Mouse (Mus musculus) bone marrow macrophage, adult 2 months (primary cell): ENCODE measurements around the gene Ppa1. TPM values are rescaled to one million over a fixed set of nuclear protein-coding genes. Genes with fewer than 3 reads are reported as not detected.

Experiments used
- H3K27ac ChIP-seq: 2 replicates; pipeline ENCODE4 v1.5.1; 2012; ENCODE audit warnings: low read depth, low read length; ENCODE audit not compliant: insufficient read depth
- H3K4me1 ChIP-seq: 2 replicates; pipeline ENCODE4 v1.6.1; 2012; ENCODE audit warnings: low read length; ENCODE audit not compliant: control insufficient read depth, insufficient read depth
- H3K4me3 ChIP-seq: 2 replicates; pipeline ENCODE4 v1.5.1; 2012; ENCODE audit warnings: mild to moderate bottlenecking, low read length, moderate library complexity; ENCODE audit not compliant: insufficient read depth
- CTCF ChIP-seq: IDR thresholded peaks from 2 replicates; pipeline ENCODE4 v1.5.1; 2012; ENCODE audit warnings: low read depth, mild to moderate bottlenecking, low read length, moderate library complexity
- POLR2A ChIP-seq: IDR thresholded peaks from 2 replicates; pipeline ENCODE4 v1.6.1; 2012; ENCODE audit warnings: mild to moderate bottlenecking, low read depth, low read length, borderline replicate concordance
- polyA plus RNA-seq: library from polyadenylated mRNA; stranded (reverse); fragments of >200 nt; gene quantifications from 2 replicates; pipeline ENCODE4 v1.2.4, GENCODE M21; 2012; ENCODE audit not compliant: missing spikeins, insufficient read depth, insufficient read length

The Ppa1 gene
- polyA plus RNA-seq, 1 experiment = 6.5 TPM

- peak overlapping the region; percentile 81 for H3K4me3 ChIP-seq
Observed at GRCm38 (mm10) chr10:61715996-61716864, 67.9 kb downstream of the Ppa1 start.

DNA sequence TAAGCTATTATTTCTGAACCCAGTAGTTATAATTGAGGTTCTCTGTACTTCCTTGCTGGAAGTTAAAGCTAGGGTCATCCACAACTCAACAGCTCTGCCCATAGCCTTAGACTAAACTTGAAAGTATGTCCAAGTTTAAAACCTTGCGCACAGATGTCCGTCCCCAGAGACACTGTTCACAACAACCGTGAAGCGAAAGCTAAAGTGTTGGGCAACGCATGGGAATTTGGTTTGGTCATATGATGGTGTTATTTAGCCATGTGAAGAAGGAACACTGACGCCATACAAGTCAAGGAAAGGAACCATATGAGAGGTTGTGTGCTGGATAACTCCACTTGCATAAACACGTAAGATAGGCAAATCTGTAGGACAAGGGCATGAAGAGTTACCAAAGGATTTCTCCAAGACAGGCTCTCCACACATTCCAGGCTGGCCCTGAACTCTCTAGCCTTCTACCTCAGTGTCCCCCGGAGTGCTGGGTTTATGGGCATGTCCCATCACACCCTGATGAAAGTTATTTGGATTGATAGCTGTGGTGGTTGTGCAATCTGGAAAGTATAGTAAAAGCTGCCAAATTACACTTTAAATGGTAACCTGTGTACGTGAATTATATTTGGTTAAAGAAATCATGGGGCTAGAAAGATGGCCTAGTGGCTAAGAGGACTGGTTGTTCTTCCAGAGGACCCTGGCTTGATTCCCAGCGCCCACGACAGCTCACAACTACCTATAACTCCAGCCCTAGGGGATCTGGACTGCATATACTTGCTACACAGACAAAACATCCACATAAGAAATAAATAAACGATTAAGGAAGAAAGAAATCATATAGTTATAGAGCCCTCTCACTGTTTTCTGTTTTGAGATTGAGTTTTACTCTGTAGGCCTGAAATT is 69.3 kb downstream of the Ppa1 start:
- TF ChIP-seq POLR2A (no peak), CTCF (no peak)
- H3K4me3 ChIP-seq = no peak overlapping the region
- peaks cover 32% of the 10 kb centered on the region for H3K4me1 ChIP-seq
- no peak overlapping the region for H3K27ac ChIP-seq

More at GRCm38 (mm10) chr10:61715996-61716864, 67.9 kb downstream of the Ppa1 start:
- peaks cover 26% of the 10 kb centered on the region for H3K4me1 ChIP-seq
- TF ChIP-seq POLR2A = no peak
- TF ChIP-seq CTCF = no peak
- peak overlapping the region; percentile 8; the same call in 1 of the 2 replicates for H3K27ac ChIP-seq

DNA sequence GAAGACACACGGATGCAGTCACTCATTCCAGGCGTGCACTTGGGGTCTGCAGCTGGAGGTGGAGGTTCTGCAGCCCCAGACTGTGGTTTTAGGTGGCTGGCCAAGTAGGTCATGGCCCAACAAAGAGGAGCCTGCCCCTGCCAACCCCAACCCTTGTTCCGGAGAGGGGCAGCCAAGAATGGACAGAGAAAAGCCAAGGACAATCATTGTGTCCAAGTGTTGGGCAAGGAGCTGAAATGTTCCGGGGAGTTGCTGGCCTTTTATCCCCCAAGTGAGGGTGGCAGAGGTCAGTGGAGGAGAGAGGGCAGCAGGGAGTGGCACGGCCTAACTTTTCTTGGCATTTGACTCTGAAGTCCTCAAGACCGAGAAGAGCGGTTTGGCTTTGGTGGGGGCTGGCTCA is 72.0 kb downstream of the Ppa1 start:
- Histone ChIP-seq H3K4me3 (no peak overlapping the region), H3K27ac (no peak overlapping the region), H3K4me1 (peaks cover 21% of the 10 kb centered on the region)
- TF ChIP-seq CTCF = no peak
- TF ChIP-seq POLR2A = no peak

DNA sequence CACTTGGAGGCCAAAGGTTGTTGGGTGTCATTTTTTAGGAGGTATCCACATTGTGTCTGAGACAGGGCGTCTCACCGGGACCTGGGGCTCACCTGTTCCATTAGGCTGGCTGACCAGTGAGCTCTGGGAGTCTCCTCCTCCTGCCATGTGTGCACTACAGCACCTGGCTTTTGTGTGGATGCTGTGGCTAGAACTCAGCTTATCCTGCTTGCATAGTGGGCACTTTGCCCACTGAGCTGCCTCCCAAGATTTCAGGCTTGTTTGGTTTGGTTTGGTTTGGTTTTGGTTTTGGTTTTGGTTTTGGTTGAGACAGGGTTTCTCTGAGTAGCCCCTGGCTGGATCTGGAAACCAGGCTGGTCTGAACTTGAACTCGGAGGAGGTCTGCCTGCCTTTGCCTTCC is 73.9 kb downstream of the Ppa1 start:
- no peak overlapping the region for H3K27ac ChIP-seq
- H3K4me1 ChIP-seq = peaks cover 8% of the 10 kb centered on the region
- TF ChIP-seq CTCF (no peak), POLR2A (no peak)
- H3K4me3 ChIP-seq = no peak overlapping the region

DNA sequence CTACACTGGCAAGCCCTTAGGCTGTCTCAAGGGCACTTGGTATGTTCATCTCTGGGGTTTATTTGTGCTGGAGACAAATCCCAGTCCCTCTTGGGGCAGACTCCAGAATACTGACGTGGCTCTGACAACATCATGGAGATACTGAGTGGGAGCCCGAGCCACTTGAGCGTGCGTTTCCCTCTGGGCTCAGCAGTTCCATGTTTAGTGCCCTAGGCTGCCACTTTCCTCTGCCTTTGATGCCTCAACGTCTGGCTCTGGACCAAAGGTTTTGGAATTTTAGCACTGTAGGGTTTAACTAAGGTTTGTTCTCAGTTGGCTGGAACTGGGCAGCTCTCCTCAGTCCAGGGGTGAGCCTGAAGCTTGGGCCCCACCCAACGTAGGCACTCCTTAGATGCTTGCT is 74.9 kb downstream of the Ppa1 start:
- TF ChIP-seq CTCF (no peak), POLR2A (no peak)
- no peak overlapping the region for H3K4me3 ChIP-seq
- H3K4me1 ChIP-seq = peaks cover 8% of the 10 kb centered on the region
- H3K27ac ChIP-seq = no peak overlapping the region

Other genes starting within 250 kb of the Ppa1 start
- gene Nodal, start 230.6 kb upstream of the Ppa1 start, polyA plus RNA-seq = not detected in 2 replicates
- 91.9 and 105 TPM in 2 replicates for gene Eif4ebp2, start 195.9 kb upstream of the Ppa1 start, polyA plus RNA-seq
- gene Lrrc20, start 172.8 kb upstream of the Ppa1 start, polyA plus RNA-seq = 12.6 and 13.9 TPM in 2 replicates
- not detected in 2 replicates for gene Npffr1, start 53.1 kb upstream of the Ppa1 start, polyA plus RNA-seq
- 71.9 and 88.4 TPM in 2 replicates for gene Sar1a, start 31.7 kb downstream of the Ppa1 start, polyA plus RNA-seq
- gene Tysnd1, start 47.0 kb downstream of the Ppa1 start, polyA plus RNA-seq = 15.5 and 15.6 TPM in 2 replicates
- gene Aifm2, start 66.7 kb downstream of the Ppa1 start, polyA plus RNA-seq = 13.6 and 16.1 TPM in 2 replicates
- gene H2afy2, start 135.6 kb downstream of the Ppa1 start, polyA plus RNA-seq = not detected in 2 replicates